Mouse (Mus musculus) left cerebral cortex, postnatal 4 days (tissue): ENCODE measurements at regions not wholly inside any gene's neighbourhood (a gene's known extent, or its start where the extent isn't known, plus 50 kb on each side); places are given as distances from the start of the nearest gene placed in this dataset.

Experiments
- DNase-seq: peaks from one replicate; pipeline ENCODE4 v3.0.0-alpha.2; 2022
- intact Hi-C: fragments of 180-260 bp; cut with DNase I; formaldehyde crosslinking; loops from one replicate; pipeline ENCODE4 v1.15.1; 2025

DNA sequence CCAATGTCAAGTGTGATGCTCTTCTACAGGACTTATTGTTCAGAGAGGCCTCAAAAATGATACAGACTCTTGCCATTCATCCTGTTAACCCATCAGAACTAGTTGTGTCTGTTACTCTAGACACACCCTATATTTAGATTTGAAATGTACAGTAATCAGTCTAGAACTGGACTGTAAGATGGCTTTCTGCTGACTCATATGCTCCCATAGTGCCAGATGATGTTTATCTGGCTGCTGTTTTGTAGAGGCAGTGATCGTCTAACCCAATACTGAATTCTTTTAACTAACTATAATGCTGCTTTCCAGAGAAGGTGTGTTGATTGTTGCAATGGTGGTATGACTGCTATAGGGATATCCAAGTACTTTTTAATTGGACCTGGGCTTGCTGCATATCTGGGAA is 185.9 kb upstream of the Npsr1 start:
- DNase-seq: no peak
- intact Hi-C loops: no loop called here

GRCm38 (mm10) chr9:23917345-23917744 is 180.5 kb upstream of the Npsr1 start:
- DNase-seq: no peak
- intact Hi-C loops: no loop called here

DNA sequence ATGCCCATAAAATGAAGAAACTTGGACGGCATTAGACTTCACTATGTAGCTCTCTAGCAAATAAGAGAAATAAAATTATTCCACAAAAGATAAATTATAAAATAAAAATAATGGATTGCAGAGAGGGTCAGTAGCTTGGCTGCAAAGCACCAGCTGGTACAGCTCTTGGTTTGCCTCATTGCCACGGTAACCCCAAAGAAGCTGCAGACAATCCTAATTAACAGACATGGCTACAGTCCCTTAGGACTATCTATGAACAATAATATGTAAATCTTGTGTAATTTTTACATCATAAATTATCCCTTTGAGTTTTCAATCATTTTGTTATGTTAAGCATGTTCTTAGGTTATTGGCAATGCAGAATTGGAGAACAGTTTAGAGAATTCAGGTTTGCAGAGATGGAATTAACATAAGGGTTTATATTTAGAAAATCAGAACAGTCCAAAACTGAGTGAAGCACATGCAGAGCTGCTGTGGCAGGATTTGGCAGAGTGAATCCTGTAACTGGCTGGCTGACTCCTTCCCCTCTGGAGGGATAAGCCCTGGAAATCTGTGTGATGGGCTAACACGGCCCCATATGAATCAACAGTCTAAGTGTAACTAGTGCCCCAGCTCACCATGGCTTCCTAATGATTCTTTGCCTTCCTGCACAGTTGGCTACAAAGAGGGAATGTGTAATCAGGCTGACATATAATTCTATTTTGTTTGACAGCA is 178.4 kb upstream of the Npsr1 start:
- intact Hi-C loops: no loop called here
- peak; percentile 55 for DNase-seq

DNA sequence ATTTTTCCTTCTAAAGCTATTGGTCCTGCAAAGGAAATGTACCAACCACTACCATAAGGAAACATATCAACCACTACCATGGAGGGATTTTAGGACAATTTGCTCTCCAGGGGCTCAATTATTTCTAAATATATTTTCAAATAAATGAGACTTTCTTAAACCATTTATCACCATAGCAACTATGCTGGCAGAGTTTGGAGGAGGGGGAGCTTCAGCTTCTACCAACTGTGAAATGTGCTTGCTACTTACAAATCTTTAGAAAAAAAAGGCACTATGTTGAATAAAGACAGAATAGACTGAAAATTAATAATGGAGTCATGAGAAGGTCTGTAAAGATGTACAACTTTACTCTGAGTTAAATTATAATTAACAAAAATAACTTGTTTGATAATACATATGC is 165.6 kb upstream of the Npsr1 start:
- intact Hi-C loops: no loop called here

DNA sequence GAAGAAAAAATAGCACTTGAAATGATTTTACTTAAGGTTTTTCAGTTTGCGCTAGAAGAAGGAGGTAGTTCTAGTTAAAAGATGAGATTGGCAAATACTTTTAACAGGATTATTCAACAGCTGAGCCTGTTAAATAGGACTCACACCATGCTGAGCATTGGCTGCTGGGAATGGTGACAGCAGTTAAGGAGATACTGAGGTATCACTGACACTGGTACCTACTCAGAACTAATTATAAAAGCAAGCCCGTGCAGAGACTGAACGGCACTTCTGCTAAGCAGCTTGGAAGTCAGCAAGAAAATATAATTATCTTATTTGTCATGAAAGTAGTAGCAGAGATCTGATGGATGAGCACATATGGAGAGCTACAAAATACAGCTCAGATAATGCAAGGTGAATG is 163.5 kb upstream of the Npsr1 start:
- DNase-seq: no peak
- intact Hi-C loops: no loop called here

More for the DNA sequence above, 165.6 kb upstream of the Npsr1 start:
- no peak for DNase-seq

DNA sequence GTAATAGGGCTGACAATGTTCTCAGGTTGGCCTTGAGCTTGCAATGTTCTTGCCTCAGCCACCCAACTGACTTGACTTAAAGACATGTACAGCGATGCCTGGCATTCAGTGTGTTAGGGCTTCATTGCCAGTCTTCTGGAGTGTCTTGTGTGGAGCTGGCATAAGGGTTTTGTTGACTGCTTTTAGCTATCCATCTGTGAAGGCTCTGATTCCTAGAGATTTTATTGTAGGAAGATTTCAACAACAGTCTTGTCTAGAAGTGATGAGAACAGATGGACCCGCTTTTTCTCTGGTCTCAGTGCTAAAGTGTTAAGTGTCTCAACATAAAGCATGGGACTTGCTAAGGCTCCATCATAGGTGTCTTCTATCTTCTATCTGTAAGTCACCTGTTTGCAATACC is 145.3 kb upstream of the Npsr1 start:
- no peak for DNase-seq
- intact Hi-C loops: no loop called here

GRCm38 (mm10) chr9:23956593-23956992 is 141.2 kb upstream of the Npsr1 start:
- intact Hi-C loops: no loop called here
- DNase-seq: no peak

DNA sequence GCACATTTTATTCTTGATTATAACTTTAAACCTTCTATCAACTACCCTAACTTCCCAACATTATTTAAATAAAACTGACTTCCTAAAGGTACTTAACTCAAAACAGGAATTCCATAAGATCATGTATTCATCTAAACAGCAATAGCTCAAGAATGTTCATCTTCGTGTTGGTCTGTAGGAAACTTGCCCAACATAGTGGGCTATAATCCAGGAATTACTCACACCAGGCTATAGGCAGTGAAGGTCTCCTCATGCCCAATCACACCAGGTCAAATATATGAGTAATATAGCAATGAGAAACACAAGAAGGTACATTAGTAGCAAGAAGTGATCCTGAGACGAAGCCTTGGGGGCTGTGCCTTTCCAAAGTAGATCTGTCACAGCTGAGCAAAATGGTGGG is 128.1 kb upstream of the Npsr1 start:
- DNase-seq: no peak
- intact Hi-C loops: no loop called here

- peak; percentile 41 for DNase-seq
- intact Hi-C loops: no loop called here
Measured at GRCm38 (mm10) chr9:23973206-23973605, 124.6 kb upstream of the Npsr1 start.

- intact Hi-C loops: no loop called here
- no peak for DNase-seq
Measured at GRCm38 (mm10) chr9:23977574-23977973, 120.2 kb upstream of the Npsr1 start.

DNA sequence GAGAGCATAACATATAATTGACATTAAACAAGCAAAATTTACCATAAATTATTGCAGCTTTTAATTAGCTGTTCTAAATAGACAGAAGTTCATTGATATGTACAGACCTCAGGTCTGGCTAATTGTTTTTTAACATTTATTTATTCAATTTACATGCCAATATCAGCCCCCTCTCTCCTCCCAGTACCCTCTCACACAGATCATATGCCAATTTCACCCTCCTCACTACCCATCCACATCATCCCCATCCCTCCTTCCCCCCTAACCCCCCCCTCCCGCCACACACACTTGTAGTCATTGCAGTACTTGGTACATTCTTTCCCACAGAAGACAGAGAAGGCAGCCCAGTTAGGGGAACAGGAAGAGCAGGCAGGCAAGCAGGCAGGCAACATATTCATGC is 91.4 kb upstream of the Npsr1 start:
- no peak for DNase-seq
- intact Hi-C loops: no loop called here

GRCm38 (mm10) chr9:24038274-24038673 is 59.5 kb upstream of the Npsr1 start:
- intact Hi-C loops: no loop called here
- DNase-seq: no peak
